Mouse (Mus musculus): Measurements from ENCODE around the gene Tpcn2. TPM values are rescaled to one million over a fixed set of nuclear protein-coding genes. Genes with fewer than 3 reads are reported as not detected.

The Tpcn2 gene
- polyA plus RNA-seq, 1 experiment from 2014 or later: 9.1 TPM

- H3K4me1 ChIP-seq (ENCODE audit: control insufficient read depth, insufficient read depth, low read length): no peaks in the 10 kb centered on the region; the same call in 1 of the 2 replicates
- no peak overlapping the region for H3K4me2 ChIP-seq (ENCODE audit: low read depth, low read length)
- no peak overlapping the region for H3K27ac ChIP-seq (ENCODE audit: low read length)
- H3K36me3 ChIP-seq (ENCODE audit: control insufficient read depth, insufficient read depth, low read length): no peaks in the 10 kb centered on the region
- no peak overlapping the region for H3K9ac ChIP-seq (ENCODE audit: low read depth, low read length)
- no peak overlapping the region for H3K4me3 ChIP-seq (ENCODE audit: low read length)
- no peak for ATAC-seq
- 59% methylated on average over 3 of the region's 3 CpGs for WGBS
- no peaks in the 10 kb centered on the region for H3K9me3 ChIP-seq (ENCODE audit: control insufficient read depth, low read length)
- H3K27me3 ChIP-seq (replicated peaks; ENCODE audit: control insufficient read depth, insufficient read depth, low read length): no peaks in the 10 kb centered on the region
These were observed 29.7 kb downstream of the Tpcn2 start for GRCm38 (mm10) chr7:145253986-145254630.

GRCm38 (mm10) chr7:145252715-145253476 is 30.9 kb downstream of the Tpcn2 start:
- no peak overlapping the region for H3K4me2 ChIP-seq (ENCODE audit: low read depth, low read length)
- peak overlapping the region; percentile 25; the same call in 1 of the 2 replicates for H3K9ac ChIP-seq (ENCODE audit: low read depth, low read length)
- WGBS: 27% methylated on average over 8 of the region's 8 CpGs

GRCm38 (mm10) chr7:145250225-145250624 is 33.6 kb downstream of the Tpcn2 start:
- WGBS: 69% methylated on average over 9 of the region's 9 CpGs
- H3K4me1 ChIP-seq (ENCODE audit: control insufficient read depth, insufficient read depth, low read length): no peaks in the 10 kb centered on the region; the same call in 1 of the 2 replicates
- H3K9ac ChIP-seq (ENCODE audit: low read depth, low read length): no peak overlapping the region
- no peak overlapping the region for H3K27ac ChIP-seq (ENCODE audit: low read length)
- no peaks in the 10 kb centered on the region for H3K36me3 ChIP-seq (ENCODE audit: control insufficient read depth, insufficient read depth, low read length)
- no peaks in the 10 kb centered on the region for H3K9me3 ChIP-seq (ENCODE audit: control insufficient read depth, low read length)
- ATAC-seq: no peak
- no peak overlapping the region for H3K4me2 ChIP-seq (ENCODE audit: low read depth, low read length)
- H3K27me3 ChIP-seq (replicated peaks; ENCODE audit: control insufficient read depth, insufficient read depth, low read length): no peaks in the 10 kb centered on the region
- H3K4me3 ChIP-seq (ENCODE audit: low read length): no peak overlapping the region

More at GRCm38 (mm10) chr7:145252715-145253476, 30.9 kb downstream of the Tpcn2 start:
- no peak overlapping the region for H3K4me3 ChIP-seq (ENCODE audit: low read length)
- ATAC-seq: peak; percentile 66
- no peaks in the 10 kb centered on the region; the same call in 1 of the 2 replicates for H3K4me1 ChIP-seq (ENCODE audit: control insufficient read depth, insufficient read depth, low read length)
- H3K27me3 ChIP-seq (replicated peaks; ENCODE audit: control insufficient read depth, insufficient read depth, low read length): no peaks in the 10 kb centered on the region
- H3K27ac ChIP-seq (ENCODE audit: low read length): no peak overlapping the region
- H3K36me3 ChIP-seq (ENCODE audit: control insufficient read depth, insufficient read depth, low read length): no peaks in the 10 kb centered on the region
- H3K9me3 ChIP-seq (ENCODE audit: control insufficient read depth, low read length): no peaks in the 10 kb centered on the region

- WGBS: 78% methylated on average over 2 of the region's 2 CpGs
- H3K27ac ChIP-seq (ENCODE audit: low read length): no peak overlapping the region
These were observed 34.9 kb downstream of the Tpcn2 start for GRCm38 (mm10) chr7:145248911-145249310.

GRCm38 (mm10) chr7:145242851-145243712 is 40.7 kb downstream of the Tpcn2 start:
- Histone ChIP-seq H3K4me1 (ENCODE audit: control insufficient read depth, insufficient read depth, low read length) (peaks cover 3% of the 10 kb centered on the region; the same call in 1 of the 2 replicates), H3K36me3 (ENCODE audit: control insufficient read depth, insufficient read depth, low read length) (no peaks in the 10 kb centered on the region), H3K4me2 (ENCODE audit: low read depth, low read length) (no peak overlapping the region), H3K27me3 (replicated peaks; ENCODE audit: control insufficient read depth, insufficient read depth, low read length) (no peaks in the 10 kb centered on the region), H3K4me3 (ENCODE audit: low read length) (no peak overlapping the region), H3K9me3 (ENCODE audit: control insufficient read depth, low read length) (no peaks in the 10 kb centered on the region), H3K27ac (ENCODE audit: low read length) (no peak overlapping the region), H3K9ac (ENCODE audit: low read depth, low read length) (no peak overlapping the region)
- 12% methylated on average over 9 of the region's 9 CpGs for WGBS
- ATAC-seq: peak; percentile 82

More at GRCm38 (mm10) chr7:145248911-145249310, 34.9 kb downstream of the Tpcn2 start:
- Histone ChIP-seq H3K4me2 (ENCODE audit: low read depth, low read length) (no peak overlapping the region), H3K4me1 (ENCODE audit: control insufficient read depth, insufficient read depth, low read length) (no peaks in the 10 kb centered on the region; the same call in 1 of the 2 replicates), H3K9me3 (ENCODE audit: control insufficient read depth, low read length) (no peaks in the 10 kb centered on the region), H3K9ac (ENCODE audit: low read depth, low read length) (no peak overlapping the region), H3K36me3 (ENCODE audit: control insufficient read depth, insufficient read depth, low read length) (no peaks in the 10 kb centered on the region), H3K4me3 (ENCODE audit: low read length) (no peak overlapping the region), H3K27me3 (replicated peaks; ENCODE audit: control insufficient read depth, insufficient read depth, low read length) (no peaks in the 10 kb centered on the region)
- ATAC-seq: no peak

GRCm38 (mm10) chr7:145242028-145242427 is 41.8 kb downstream of the Tpcn2 start:
- ATAC-seq: no peak
- no peak overlapping the region for H3K4me3 ChIP-seq (ENCODE audit: low read length)
- no peaks in the 10 kb centered on the region for H3K36me3 ChIP-seq (ENCODE audit: control insufficient read depth, insufficient read depth, low read length)
- no peak overlapping the region for H3K27ac ChIP-seq (ENCODE audit: low read length)
- no peaks in the 10 kb centered on the region for H3K27me3 ChIP-seq (replicated peaks; ENCODE audit: control insufficient read depth, insufficient read depth, low read length)
- no peaks in the 10 kb centered on the region for H3K9me3 ChIP-seq (ENCODE audit: control insufficient read depth, low read length)
- 85% methylated on average over 9 of the region's 9 CpGs for WGBS
- H3K4me1 ChIP-seq (ENCODE audit: control insufficient read depth, insufficient read depth, low read length): peaks cover 3% of the 10 kb centered on the region; the same call in 1 of the 2 replicates
- H3K9ac ChIP-seq (ENCODE audit: low read depth, low read length): no peak overlapping the region
- no peak overlapping the region for H3K4me2 ChIP-seq (ENCODE audit: low read depth, low read length)

GRCm38 (mm10) chr7:145240929-145241328 is 42.9 kb downstream of the Tpcn2 start:
- H3K36me3 ChIP-seq (ENCODE audit: control insufficient read depth, insufficient read depth, low read length): no peaks in the 10 kb centered on the region
- peaks cover 3% of the 10 kb centered on the region; the same call in 1 of the 2 replicates for H3K4me1 ChIP-seq (ENCODE audit: control insufficient read depth, insufficient read depth, low read length)
- no peak overlapping the region for H3K4me3 ChIP-seq (ENCODE audit: low read length)
- H3K27me3 ChIP-seq (replicated peaks; ENCODE audit: control insufficient read depth, insufficient read depth, low read length): no peaks in the 10 kb centered on the region
- H3K27ac ChIP-seq (ENCODE audit: low read length): no peak overlapping the region
- no peaks in the 10 kb centered on the region for H3K9me3 ChIP-seq (ENCODE audit: control insufficient read depth, low read length)
- H3K9ac ChIP-seq (ENCODE audit: low read depth, low read length): no peak overlapping the region
- 87% methylated on average over 4 of the region's 4 CpGs for WGBS
- no peak overlapping the region for H3K4me2 ChIP-seq (ENCODE audit: low read depth, low read length)
- no peak for ATAC-seq

- H3K27me3 ChIP-seq (replicated peaks; ENCODE audit: control insufficient read depth, insufficient read depth, low read length): no peaks in the 10 kb centered on the region
- no peak overlapping the region for H3K4me3 ChIP-seq (ENCODE audit: low read length)
- no peak for ATAC-seq
- H3K9me3 ChIP-seq (ENCODE audit: control insufficient read depth, low read length): no peaks in the 10 kb centered on the region
- H3K9ac ChIP-seq (ENCODE audit: low read depth, low read length): no peak overlapping the region
- no peak overlapping the region for H3K4me2 ChIP-seq (ENCODE audit: low read depth, low read length)
- WGBS: 73% methylated on average over 8 of the region's 8 CpGs
- peaks cover 3% of the 10 kb centered on the region; the same call in 1 of the 2 replicates for H3K4me1 ChIP-seq (ENCODE audit: control insufficient read depth, insufficient read depth, low read length)
- H3K36me3 ChIP-seq (ENCODE audit: control insufficient read depth, insufficient read depth, low read length): no peaks in the 10 kb centered on the region
- no peak overlapping the region for H3K27ac ChIP-seq (ENCODE audit: low read length)
These were observed 43.9 kb downstream of the Tpcn2 start for GRCm38 (mm10) chr7:145239736-145240505.
